Mouse (Mus musculus) embryo, embryonic 10 days (tissue): ENCODE results near the gene Nfe2.

Source experiments
- DNase-seq: peaks from one replicate; pipeline ENCODE4 v3.0.0-alpha.2; 2015; ENCODE audit warnings: low spot score

The Nfe2 gene

GRCm38 (mm10) chr15:103214971-103215907 is 43.0 kb downstream of the Nfe2 start:
- peak; percentile 97 for DNase-seq

- no peak for DNase-seq
These were observed 44.1 kb downstream of the Nfe2 start for GRCm38 (mm10) chr15:103214149-103214548.

GRCm38 (mm10) chr15:103205156-103205555 is 53.0 kb downstream of the Nfe2 start:
- no peak for DNase-seq

- DNase-seq, result no peak
These were observed 56.0 kb downstream of the Nfe2 start for GRCm38 (mm10) chr15:103202088-103202793.
